Comparison of ENCODE assay signal across 8 mouse cellular contexts in genomic region chr14:78723655-78724054, GRCm38 (mm10). TPM values are rescaled to one million over a fixed set of nuclear protein-coding genes. Genes with fewer than 3 reads are reported as not detected.
DNase-seq lines count a peak whose midpoint lies in the region; ATAC-seq and TF ChIP-seq lines count a peak whose summit lies in the region.
"Not testable (repeated sequence)": the region's sequence is repeated elsewhere in the genome, so short reads cannot be mapped to it uniquely, and the experiment has no call there.
"Had no signal": no experiment of that assay in that cellular context is flagged by ENCODE, and none has a peak within 500 bp of the region (broad histone marks: within the 10 kb centered on the region; RNA-seq: fewer than 3 reads in every experiment).

No protein-coding gene starts in this region.

- not testable (repeated sequence) for DNase-seq in left cerebral cortex, adult 2 months (ENCODE audit: extremely low spot score in 1 of 2, low spot score in 2 of 2)

- H3K36me3 ChIP-seq in E14TG2a.4 (ENCODE audit: insufficient read depth, low read length); embryonic facial prominence, embryonic 13.5 days; heart, embryonic 11.5 days (ENCODE audit: control insufficient read depth, insufficient read depth, low read length); liver, embryonic 12.5 days; liver, embryonic 15.5 days (replicated peaks): not testable (repeated sequence)

- ATAC-seq in embryonic facial prominence, embryonic 13.5 days (ENCODE audit: insufficient number of reproducible peaks, insufficient read depth, low FRiP score, low TSS enrichment, low read depth); heart, embryonic 11.5 days (replicated peaks; ENCODE audit: insufficient number of reproducible peaks, low FRiP score, low TSS enrichment); liver, embryonic 12.5 days; liver, embryonic 15.5 days (ENCODE audit: insufficient read depth): not testable (repeated sequence)

- 94% methylated on average over 4 of the region's 4 CpGs for WGBS in embryonic facial prominence, embryonic 13.5 days
- 80% methylated on average over 4 of the region's 4 CpGs for WGBS in heart, embryonic 11.5 days (ENCODE audit: insufficient replicate concordance)
- WGBS in liver, embryonic 12.5 days (ENCODE audit: insufficient replicate concordance): 80% methylated on average over 4 of the region's 4 CpGs
- WGBS in liver, embryonic 15.5 days (ENCODE audit: insufficient replicate concordance): 69% methylated on average over 4 of the region's 4 CpGs

- H3K27ac ChIP-seq in embryonic facial prominence, embryonic 13.5 days; heart, embryonic 11.5 days (ENCODE audit: low read depth, low read length); left cerebral cortex, adult 2 months; liver, embryonic 12.5 days; liver, embryonic 15.5 days (replicated peaks): not testable (repeated sequence)

- not testable (repeated sequence) for H3K9ac ChIP-seq in embryonic facial prominence, embryonic 13.5 days; heart, embryonic 11.5 days (ENCODE audit: low read depth, low read length); liver, embryonic 12.5 days; liver, embryonic 15.5 days

- H3K27me3 ChIP-seq in E14TG2a.4 (ENCODE audit: insufficient read depth, low read length); embryonic facial prominence, embryonic 13.5 days; heart, embryonic 11.5 days (ENCODE audit: control insufficient read depth, insufficient read depth, low read length): not testable (repeated sequence)
- H3K27me3 ChIP-seq in liver, embryonic 12.5 days (replicated peaks): peaks cover 15% of the 10 kb centered on the region; the same call in 1 of the 2 replicates
- peaks cover 27% of the 10 kb centered on the region for H3K27me3 ChIP-seq in liver, embryonic 15.5 days

- H3K4me3 ChIP-seq in E14TG2a.4 (replicated peaks; ENCODE audit: low read length): peak overlapping the region; percentile 89; the same call in 1 of the 2 replicates
- H3K4me3 ChIP-seq in embryonic facial prominence, embryonic 13.5 days; heart, embryonic 11.5 days (ENCODE audit: low read depth, low read length); left cerebral cortex, adult 2 months; liver, embryonic 12.5 days; liver, embryonic 15.5 days (replicated peaks): not testable (repeated sequence)

- not testable (repeated sequence) for TF ChIP-seq CTCF in E14TG2a.4 (conservative IDR thresholded peaks at IDR 0.05; ENCODE audit: low read length)
- peak; percentile 9 for TF ChIP-seq CTCF in left cerebral cortex, adult 2 months (IDR thresholded peaks at IDR 0.05)

- not testable (repeated sequence) for H3K9me3 ChIP-seq in E14TG2a.4 (ENCODE audit: low read length); embryonic facial prominence, embryonic 13.5 days; heart, embryonic 11.5 days (replicated peaks; ENCODE audit: control insufficient read depth, low read length); liver, embryonic 12.5 days (replicated peaks); liver, embryonic 15.5 days (replicated peaks)

- intact Hi-C loops in left cerebral cortex, adult 2 months (cut with DNase I): loop anchor here (2.0 kb wide), 2 partner anchors 45 to 55 kb away; no protein-coding TSS in a partner anchor

- peaks cover 73% of the 10 kb centered on the region for H3K4me1 ChIP-seq in E14TG2a.4 (replicated peaks; ENCODE audit: low read depth, low read length)
- peaks cover 15% of the 10 kb centered on the region for H3K4me1 ChIP-seq in embryonic facial prominence, embryonic 13.5 days
- H3K4me1 ChIP-seq in heart, embryonic 11.5 days (ENCODE audit: control insufficient read depth, insufficient read depth, low read length): not testable (repeated sequence)
- peaks cover 25% of the 10 kb centered on the region for H3K4me1 ChIP-seq in liver, embryonic 12.5 days
- peaks cover 17% of the 10 kb centered on the region for H3K4me1 ChIP-seq in liver, embryonic 15.5 days (replicated peaks)

- 0 out of 2 replicates have a peak overlapping the region, but pooled peaks have one; percentile 93 for H3K4me2 ChIP-seq in embryonic facial prominence, embryonic 13.5 days
- H3K4me2 ChIP-seq in heart, embryonic 11.5 days: peak overlapping the region; percentile 94; the same call in 1 of the 2 replicates
- H3K4me2 ChIP-seq in liver, embryonic 12.5 days: peak overlapping the region; percentile 98
- H3K4me2 ChIP-seq in liver, embryonic 15.5 days: 0 out of 2 replicates have a peak overlapping the region, but pooled peaks have one; percentile 84

RNA-seq across cellular contexts. Expression of gene Dgkh, which starts 8.9 kb away (rescaled TPM):
- 1.7 and 1.8 TPM in 2 replicates for polyA plus RNA-seq in embryonic facial prominence, embryonic 13.5 days (2015; fragmentation: Nextera tagmentation; extraction: Ambion mirVana)
- 2.1 and 2.9 TPM in 2 replicates for polyA plus RNA-seq in heart, embryonic 11.5 days (2014; fragmentation: Nextera tagmentation; extraction: Ambion mirVana)
- 10 to 100 TPM; 77.3 to 77.8 TPM for total RNA-seq in left cerebral cortex, adult 2 months (2021)
- polyA plus RNA-seq in liver, embryonic 12.5 days (2016; fragmentation: Nextera tagmentation; extraction: Ambion mirVana): 1.2 TPM in 2 replicates
- 0.25 and 0.39 TPM in 2 replicates for polyA plus RNA-seq in liver, embryonic 15.5 days (2015; fragmentation: Nextera tagmentation; extraction: Ambion mirVana)
- polyA plus RNA-seq: erythroblast, embryonic 14.5 days; G1E had no signal
